Mouse (Mus musculus) embryonic fibroblast, embryonic 13.5 days (primary cell): ENCODE results near the gene Nprl2.

Experiments used
- CTCF ChIP-seq: IDR thresholded peaks from 2 replicates; pipeline ENCODE4 v1.5.1; 2011; ENCODE audit warnings: mild to moderate bottlenecking, control low read depth, low read length, moderate library complexity, borderline replicate concordance; ENCODE audit not compliant: insufficient read depth
- POLR2A ChIP-seq: IDR thresholded peaks from 2 replicates; pipeline ENCODE4 v1.6.1; 2011; ENCODE audit warnings: low read depth, mild to moderate bottlenecking, control low read depth, low read length, moderate library complexity

GRCm38 (mm10) chr9:107583174-107583573, 41.1 kb downstream of the Nprl2 start:
- no peak for TF ChIP-seq CTCF
- TF ChIP-seq POLR2A = no peak
